Mouse (Mus musculus): ENCODE data around the gene Spg11. TPM values are rescaled to one million over a fixed set of nuclear protein-coding genes. Genes with fewer than 3 reads are reported as not detected.

The Spg11 gene
- polyA plus RNA-seq, 1 experiment: 39.5 TPM

DNA sequence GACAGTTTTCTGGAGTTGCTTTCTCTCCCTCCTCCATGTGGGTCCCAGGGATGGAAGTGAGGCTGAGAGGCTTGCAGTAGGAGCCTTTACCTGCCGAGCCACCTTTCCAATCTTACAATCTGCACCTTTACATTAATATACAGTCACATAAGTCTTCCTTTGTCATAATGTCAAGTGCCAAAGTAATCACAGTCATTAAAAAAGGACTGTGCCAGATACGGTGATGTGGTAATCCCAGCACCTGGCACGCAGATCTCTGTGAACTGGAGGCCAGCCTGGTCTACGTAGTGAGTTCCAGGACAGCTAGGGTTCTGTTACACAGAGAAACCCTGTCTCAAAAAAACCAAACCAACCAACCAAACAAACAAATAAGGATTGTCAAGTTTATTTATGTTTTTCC, 24.3 kb downstream of the Spg11 start:
- TF ChIP-seq CTCF (IDR thresholded peaks at IDR 0.05; ENCODE audit: insufficient read depth, low read depth, low read length): no peak
- TF ChIP-seq POLR2A (IDR thresholded peaks at IDR 0.05; ENCODE audit: insufficient read depth, low read depth, low read length): no peak
- no peak overlapping the region for H3K27ac ChIP-seq (ENCODE audit: insufficient read depth, low read depth, low read length)
- H3K4me1 ChIP-seq (ENCODE audit: control insufficient read depth, insufficient read depth, low read length): no peaks in the 10 kb centered on the region
- H3K4me3 ChIP-seq (ENCODE audit: insufficient read depth, low read depth, low read length): no peak overlapping the region
- 86% methylated on average over 4 of the region's 4 CpGs for WGBS

DNA sequence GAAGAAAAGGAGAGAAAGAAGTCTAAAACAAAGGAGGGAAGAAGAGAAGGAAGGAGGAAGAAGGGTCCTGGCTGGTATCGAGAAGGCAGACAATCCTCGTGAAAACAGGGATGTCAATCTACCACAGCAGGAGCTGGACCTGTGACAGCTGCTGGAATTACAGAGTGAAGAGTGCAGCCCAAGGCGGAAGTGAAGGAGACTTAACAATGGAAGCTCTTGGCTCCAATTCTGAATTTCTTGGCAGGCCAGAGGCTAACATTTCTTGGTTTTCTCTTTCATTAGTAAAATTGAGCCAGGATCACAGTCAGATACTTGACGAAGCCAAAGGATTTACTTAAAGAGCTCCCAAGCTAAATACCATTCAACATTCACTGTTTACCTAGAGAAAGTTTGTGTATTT, 31.7 kb downstream of the Spg11 start:
- Histone ChIP-seq H3K4me1 (ENCODE audit: control insufficient read depth, insufficient read depth, low read length) (peaks cover 3% of the 10 kb centered on the region; the same call in 1 of the 2 replicates), H3K4me3 (ENCODE audit: insufficient read depth, low read depth, low read length) (no peak overlapping the region), H3K27ac (ENCODE audit: insufficient read depth, low read depth, low read length) (no peak overlapping the region)
- TF ChIP-seq POLR2A (IDR thresholded peaks at IDR 0.05; ENCODE audit: insufficient read depth, low read depth, low read length): no peak
- TF ChIP-seq CTCF (IDR thresholded peaks at IDR 0.05; ENCODE audit: insufficient read depth, low read depth, low read length): no peak
- WGBS: 27% methylated on average over 4 of the region's 4 CpGs

GRCm38 (mm10) chr2:122081728-122082456, 36.3 kb downstream of the Spg11 start:
- TF ChIP-seq POLR2A (IDR thresholded peaks at IDR 0.05; ENCODE audit: insufficient read depth, low read depth, low read length) (no peak), CTCF (IDR thresholded peaks at IDR 0.05; ENCODE audit: insufficient read depth, low read depth, low read length) (no peak)
- no peak overlapping the region for H3K27ac ChIP-seq (ENCODE audit: insufficient read depth, low read depth, low read length)
- WGBS: 38% methylated on average over 7 of the region's 7 CpGs
- H3K4me1 ChIP-seq (ENCODE audit: control insufficient read depth, insufficient read depth, low read length): peaks cover 3% of the 10 kb centered on the region; the same call in 1 of the 2 replicates
- no peak overlapping the region for H3K4me3 ChIP-seq (ENCODE audit: insufficient read depth, low read depth, low read length)

DNA sequence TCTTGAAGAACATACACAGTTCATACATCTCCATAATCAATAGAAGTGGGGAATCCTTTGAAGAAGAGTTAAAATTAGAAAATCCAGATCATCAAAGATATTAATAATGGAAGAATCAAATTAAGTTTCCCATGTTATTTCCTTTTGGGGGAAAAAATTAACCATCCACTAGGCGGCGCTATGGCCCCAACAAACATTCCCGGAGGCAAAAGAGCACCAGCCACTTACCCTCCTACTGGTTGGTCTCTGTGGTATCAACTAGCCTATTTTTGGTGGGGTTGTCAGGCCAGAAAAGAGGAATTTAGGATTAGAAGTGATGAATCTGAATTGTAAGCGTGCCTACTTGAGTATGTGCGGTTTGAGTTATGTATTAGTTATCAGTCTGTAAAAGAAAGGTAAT, 48.3 kb downstream of the Spg11 start:
- no peak for TF ChIP-seq POLR2A (IDR thresholded peaks at IDR 0.05; ENCODE audit: insufficient read depth, low read depth, low read length)
- TF ChIP-seq CTCF (IDR thresholded peaks at IDR 0.05; ENCODE audit: insufficient read depth, low read depth, low read length): no peak
- WGBS: 39% methylated on average over 5 of the region's 5 CpGs
- Histone ChIP-seq H3K4me3 (ENCODE audit: insufficient read depth, low read depth, low read length) (no peak overlapping the region), H3K4me1 (ENCODE audit: control insufficient read depth, insufficient read depth, low read length) (no peaks in the 10 kb centered on the region), H3K27ac (ENCODE audit: insufficient read depth, low read depth, low read length) (no peak overlapping the region)

GRCm38 (mm10) chr2:122069144-122069912, 48.9 kb downstream of the Spg11 start:
- 92% methylated on average over 6 of the region's 6 CpGs for WGBS
- TF ChIP-seq CTCF (IDR thresholded peaks at IDR 0.05; ENCODE audit: insufficient read depth, low read depth, low read length): no peak
- no peak for TF ChIP-seq POLR2A (IDR thresholded peaks at IDR 0.05; ENCODE audit: insufficient read depth, low read depth, low read length)
- H3K4me3 ChIP-seq (ENCODE audit: insufficient read depth, low read depth, low read length): no peak overlapping the region
- no peak overlapping the region for H3K27ac ChIP-seq (ENCODE audit: insufficient read depth, low read depth, low read length)
- H3K4me1 ChIP-seq (ENCODE audit: control insufficient read depth, insufficient read depth, low read length): no peaks in the 10 kb centered on the region

DNA sequence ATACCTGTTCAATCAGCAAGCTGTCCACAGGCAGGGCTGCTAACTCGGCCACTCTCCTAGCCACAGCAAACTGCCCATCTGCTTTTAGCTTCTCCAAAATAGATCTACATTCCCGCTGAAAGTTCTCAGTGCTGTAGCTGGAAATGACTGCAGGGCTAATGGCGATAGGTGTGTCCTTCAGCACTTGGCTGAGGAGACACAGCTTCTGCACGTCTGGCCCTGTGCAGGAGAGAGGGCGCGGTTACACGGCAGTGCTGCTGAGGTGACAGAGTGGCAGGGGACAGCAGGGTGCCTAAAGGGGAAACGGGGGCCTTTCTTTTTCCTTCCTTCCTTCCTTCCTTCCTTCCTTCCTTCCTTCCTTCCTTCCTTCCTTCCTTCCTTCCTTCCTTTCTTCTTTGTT, 51.9 kb downstream of the Spg11 start:
- Histone ChIP-seq H3K4me1 (ENCODE audit: control insufficient read depth, insufficient read depth, low read length) (no peaks in the 10 kb centered on the region), H3K4me3 (ENCODE audit: insufficient read depth, low read depth, low read length) (no peak overlapping the region), H3K27ac (ENCODE audit: insufficient read depth, low read depth, low read length) (no peak overlapping the region)
- 88% methylated on average over 8 of the region's 8 CpGs for WGBS
- TF ChIP-seq CTCF (IDR thresholded peaks at IDR 0.05; ENCODE audit: insufficient read depth, low read depth, low read length): no peak
- no peak for TF ChIP-seq POLR2A (IDR thresholded peaks at IDR 0.05; ENCODE audit: insufficient read depth, low read depth, low read length)

- TF ChIP-seq CTCF (IDR thresholded peaks at IDR 0.05; ENCODE audit: insufficient read depth, low read depth, low read length): no peak
- no peak for TF ChIP-seq POLR2A (IDR thresholded peaks at IDR 0.05; ENCODE audit: insufficient read depth, low read depth, low read length)
- WGBS: 46% methylated on average over 14 of the region's 14 CpGs
- H3K4me1 ChIP-seq (ENCODE audit: control insufficient read depth, insufficient read depth, low read length): no peaks in the 10 kb centered on the region
- H3K27ac ChIP-seq (ENCODE audit: insufficient read depth, low read depth, low read length): no peak overlapping the region
- H3K4me3 ChIP-seq (ENCODE audit: insufficient read depth, low read depth, low read length): no peak overlapping the region
Measured at GRCm38 (mm10) chr2:122065200-122065969, 52.8 kb downstream of the Spg11 start.

DNA sequence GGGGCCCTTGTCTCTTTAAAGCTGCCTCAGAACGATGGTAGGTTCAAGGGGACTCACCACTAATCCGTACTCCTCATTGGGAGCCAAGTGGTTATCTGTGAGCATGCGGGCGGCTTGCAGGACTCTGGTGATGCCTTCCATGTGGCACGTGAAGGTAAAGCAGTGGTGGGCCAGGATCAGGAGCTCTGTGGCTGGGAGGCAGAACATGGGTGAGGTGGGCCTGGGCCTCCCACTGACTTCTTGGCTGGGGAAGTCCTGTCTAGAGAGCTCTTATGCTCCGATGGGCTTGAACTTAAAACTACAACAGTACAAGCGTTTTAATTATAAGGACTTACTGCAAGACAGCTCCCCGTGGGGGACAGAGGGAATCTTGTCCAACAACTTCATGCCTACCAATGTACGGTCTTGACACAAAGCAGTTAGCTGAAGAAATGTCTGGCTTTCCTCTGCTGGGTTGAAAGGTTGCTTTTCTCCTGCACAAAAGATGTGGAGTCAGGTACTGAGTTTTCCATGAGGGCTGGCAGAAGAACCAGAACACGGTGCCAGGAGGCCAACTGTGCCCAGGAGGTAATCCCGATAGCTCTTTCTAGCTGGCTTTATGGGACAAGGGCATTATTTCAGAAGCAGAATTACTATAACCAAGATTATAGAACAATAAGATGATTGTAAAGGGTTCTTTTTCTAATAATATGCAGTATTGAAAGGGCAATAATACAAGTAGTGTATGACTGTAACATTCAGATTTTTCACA, 58.6 kb downstream of the Spg11 start:
- no peak overlapping the region for H3K27ac ChIP-seq (ENCODE audit: insufficient read depth, low read depth, low read length)
- no peak for TF ChIP-seq CTCF (IDR thresholded peaks at IDR 0.05; ENCODE audit: insufficient read depth, low read depth, low read length)
- TF ChIP-seq POLR2A (IDR thresholded peaks at IDR 0.05; ENCODE audit: insufficient read depth, low read depth, low read length): no peak
- no peak overlapping the region for H3K4me3 ChIP-seq (ENCODE audit: insufficient read depth, low read depth, low read length)
- WGBS: 67% methylated on average over 11 of the region's 11 CpGs
- H3K4me1 ChIP-seq (ENCODE audit: control insufficient read depth, insufficient read depth, low read length): peaks cover 2% of the 10 kb centered on the region; the same call in 1 of the 2 replicates

Data from olfactory bulb, adult 2 months (tissue).